Mouse (Mus musculus): ENCODE data around the gene Svs4.
"Not testable (repeated sequence)": the region's sequence is repeated elsewhere in the genome, so short reads cannot be mapped to it uniquely, and the experiment has no call there.

DNA sequence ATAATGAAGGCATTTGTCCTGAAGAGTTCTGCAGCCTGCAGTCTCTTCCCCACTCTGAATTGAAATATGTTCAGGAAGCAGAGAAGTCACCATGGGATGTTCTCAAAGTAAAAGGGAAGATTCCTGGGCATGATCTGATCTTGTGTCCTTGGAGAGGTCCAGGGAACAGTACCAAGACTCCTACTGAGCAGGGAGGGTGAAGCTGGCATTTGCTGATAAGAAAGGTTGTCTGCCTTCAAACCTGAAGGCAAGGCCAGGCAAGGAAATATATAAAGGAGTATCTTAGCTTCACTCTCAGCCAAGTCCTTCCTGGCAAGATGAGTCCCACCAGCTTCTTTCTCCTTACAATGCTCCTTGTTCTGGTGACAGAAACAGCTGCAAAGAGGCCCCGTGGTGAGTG lies 38.2 kb upstream of the Svs4 start, which contains the start of gene Svs6:
- not testable (repeated sequence) for TF ChIP-seq CTCF (IDR thresholded peaks at IDR 0.05; ENCODE audit: low read depth, low read length); GATA2 (IDR thresholded peaks at IDR 0.05; ENCODE audit: borderline replicate concordance, low read depth, low read length); GATA1 (IDR thresholded peaks at IDR 0.05; ENCODE audit: borderline replicate concordance, low read length); POLR2AphosphoS5 (IDR thresholded peaks at IDR 0.05; ENCODE audit: insufficient replicate concordance, low read depth, low read length); TAL1 (conservative IDR thresholded peaks at IDR 0.05; ENCODE audit: low read depth, low read length)

Measured in G1E (cell line).